Mouse (Mus musculus): ENCODE data around the gene Tcf20.

DNA sequence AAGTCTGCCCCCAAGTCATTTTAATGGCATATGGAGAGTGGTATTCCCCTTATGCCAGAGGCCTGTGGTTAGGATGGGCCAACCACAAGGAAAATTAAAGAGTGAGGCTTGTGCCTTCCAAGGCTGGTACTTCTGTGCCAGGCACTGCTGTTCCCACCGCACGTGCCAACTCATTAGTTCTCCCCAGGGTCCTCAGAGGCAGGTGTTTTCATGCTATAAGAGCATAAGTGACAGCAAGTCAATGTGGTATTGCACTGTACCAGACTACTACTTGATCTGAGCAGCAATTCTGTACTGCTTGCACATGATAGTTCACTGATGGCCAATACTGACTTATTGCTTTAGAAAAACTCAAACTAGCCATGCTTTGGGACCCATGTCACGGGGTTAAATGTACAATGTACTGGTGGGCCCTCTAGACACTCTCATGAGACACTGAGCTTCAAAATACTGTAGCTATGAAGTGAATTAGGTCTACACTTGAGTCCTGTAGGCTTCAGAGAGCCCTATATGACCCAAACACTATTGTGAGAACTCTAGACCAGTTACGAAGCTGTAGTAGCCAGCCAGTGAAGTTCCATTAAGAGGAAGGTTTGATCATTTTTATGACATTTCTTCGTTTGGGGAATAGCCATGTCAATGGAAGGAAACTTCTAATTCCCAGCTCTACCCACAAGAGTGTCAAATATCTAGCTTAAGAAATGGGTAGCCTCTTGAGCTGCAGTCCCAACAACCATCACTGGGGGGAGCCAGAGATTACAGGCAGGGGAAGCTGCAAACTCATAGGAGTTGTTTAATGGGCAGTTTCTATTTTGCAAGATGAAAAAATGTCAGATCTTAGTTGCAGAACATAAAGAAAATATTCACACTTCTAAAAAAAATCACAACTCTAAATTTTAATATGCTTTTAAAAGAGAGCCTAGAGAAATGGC lies 182.7 kb downstream of the Tcf20 start:
- TF ChIP-seq CTCF (IDR thresholded peaks at IDR 0.05; ENCODE audit: control insufficient read depth, insufficient read depth, insufficient read length) (peak; percentile 73), USF1 (IDR thresholded peaks at IDR 0.05; ENCODE audit: low read depth) (no peak)
